Mouse (Mus musculus) hindbrain, embryonic 13.5 days (tissue): ENCODE data around the gene Ppard. TPM values are rescaled to one million over a fixed set of nuclear protein-coding genes. Genes with fewer than 3 reads are reported as not detected.

Source experiments
- ATAC-seq: fragments of 200-750 bp; cut with Nextera tagmentation; 2 replicates; pipeline ENCODE4 v1.8.0; 2017; ENCODE audit warnings: moderate TSS enrichment; ENCODE audit not compliant: low FRiP score
- H3K27ac ChIP-seq: fragments of 300-500 bp; sonication (generic); 2 replicates; pipeline ENCODE4 v1.5.1; 2015; ENCODE audit warnings: inconsistent platforms, mild to moderate bottlenecking, moderate library complexity
- H3K27me3 ChIP-seq: fragments of 300-500 bp; sonication (generic); 2 replicates; pipeline ENCODE4 v1.6.1; 2015; ENCODE audit warnings: mild to moderate bottlenecking, inconsistent platforms
- H3K36me3 ChIP-seq: fragments of 300-500 bp; sonication (generic); 2 replicates; pipeline ENCODE4 v1.6.1; 2015; ENCODE audit warnings: mild to moderate bottlenecking, inconsistent platforms
- H3K4me1 ChIP-seq: fragments of 300-500 bp; sonication (generic); replicated peaks from 2 replicates; pipeline ENCODE4 v1.6.1; 2015; ENCODE audit warnings: inconsistent platforms
- H3K4me2 ChIP-seq: fragments of 300-500 bp; sonication (generic); 2 replicates; pipeline ENCODE4 v1.6.1; 2015; ENCODE audit warnings: inconsistent platforms, mild to moderate bottlenecking, moderate library complexity
- H3K4me3 ChIP-seq: fragments of 300-500 bp; sonication (generic); 2 replicates; pipeline ENCODE4 v1.5.1; 2015; ENCODE audit warnings: mild to moderate bottlenecking, inconsistent platforms
- H3K9ac ChIP-seq: fragments of 300-500 bp; sonication (generic); 2 replicates; pipeline ENCODE4 v1.6.1; 2015; ENCODE audit warnings: mild to moderate bottlenecking, inconsistent platforms
- H3K9me3 ChIP-seq: fragments of 300-500 bp; sonication (generic); 2 replicates; pipeline ENCODE4 v1.6.1; 2016; ENCODE audit warnings: inconsistent platforms
- WGBS: fragments of 180-500 bp; shearing (Covaris S2); methylation state at CpG from one replicate; pipeline ENCODE4 v1.1.7; 2015; 5-methylcytosine and 5-hydroxymethylcytosine counted together
- polyA plus RNA-seq: library from polyadenylated mRNA; unstranded; fragments of >200 nt; fragmentation: Nextera tagmentation; extraction: Ambion mirVana; gene quantifications from 2 replicates; pipeline ENCODE4 v1.2.1, GENCODE M21; 2015

Gene Ppard
- polyA plus RNA-seq, 1 experiment from 2014 or later, result 2.1 TPM

DNA sequence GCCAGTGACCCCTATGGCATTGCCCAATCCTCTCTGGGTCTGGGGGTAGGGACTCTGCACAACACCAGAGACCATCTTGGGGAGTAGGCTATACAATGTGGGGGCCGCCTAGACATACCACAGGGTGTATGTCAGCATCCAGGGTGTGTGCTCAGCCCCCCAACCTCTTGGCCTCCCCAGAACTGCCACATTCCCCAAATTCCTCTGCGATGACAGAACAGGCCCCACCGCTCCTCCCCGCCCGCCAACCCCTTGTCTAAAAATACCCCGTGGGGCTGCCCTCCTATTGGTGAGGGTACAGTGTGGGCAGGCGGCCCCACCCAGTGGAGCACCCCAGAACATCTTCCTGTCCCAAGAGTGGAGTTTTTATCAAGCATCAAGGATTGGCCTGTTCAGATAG, 108.1 kb downstream of the Ppard start:
- Histone ChIP-seq H3K9me3 (no peaks in the 10 kb centered on the region), H3K4me2 (peak overlapping the region; percentile 54), H3K27ac (no peak overlapping the region), H3K4me1 (peaks cover 33% of the 10 kb centered on the region), H3K4me3 (no peak overlapping the region), H3K36me3 (no peaks in the 10 kb centered on the region), H3K9ac (peak overlapping the region; percentile 55), H3K27me3 (peaks cover 22% of the 10 kb centered on the region; the same call in 1 of the 2 replicates)
- no peak for ATAC-seq
- WGBS, result 82% methylated on average over 7 of the region's 7 CpGs

DNA sequence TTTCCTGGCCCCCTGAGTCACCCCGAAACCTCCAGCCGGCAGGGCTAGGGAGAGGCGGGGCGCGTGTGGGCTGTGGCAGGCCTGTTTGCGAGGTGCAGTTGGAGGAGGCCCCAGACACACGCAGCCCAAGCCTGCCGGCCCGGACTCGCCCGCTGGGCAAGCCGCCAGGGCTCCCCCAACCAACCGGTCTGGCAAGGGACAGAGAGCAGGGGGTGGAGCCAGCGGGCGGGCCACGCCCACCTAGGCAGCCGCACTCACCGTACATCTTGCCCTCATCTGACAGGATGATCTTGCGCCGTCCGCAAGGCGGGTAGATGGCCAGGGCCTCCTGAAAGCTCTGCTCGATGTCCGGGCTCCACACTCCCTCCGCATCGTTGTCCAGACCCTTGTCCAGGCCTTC, 108.6 kb downstream of the Ppard start:
- Histone ChIP-seq H3K36me3 (no peaks in the 10 kb centered on the region), H3K4me1 (peaks cover 38% of the 10 kb centered on the region), H3K9ac (peak overlapping the region; percentile 55), H3K27me3 (peaks cover 27% of the 10 kb centered on the region; the same call in 1 of the 2 replicates), H3K4me2 (peak overlapping the region; percentile 54), H3K27ac (no peak overlapping the region), H3K9me3 (no peaks in the 10 kb centered on the region), H3K4me3 (peak overlapping the region; percentile 29)
- 6% methylated on average over 26 of the region's 26 CpGs for WGBS
- ATAC-seq, result peak; percentile 36; the same call in 1 of the 2 replicates

DNA sequence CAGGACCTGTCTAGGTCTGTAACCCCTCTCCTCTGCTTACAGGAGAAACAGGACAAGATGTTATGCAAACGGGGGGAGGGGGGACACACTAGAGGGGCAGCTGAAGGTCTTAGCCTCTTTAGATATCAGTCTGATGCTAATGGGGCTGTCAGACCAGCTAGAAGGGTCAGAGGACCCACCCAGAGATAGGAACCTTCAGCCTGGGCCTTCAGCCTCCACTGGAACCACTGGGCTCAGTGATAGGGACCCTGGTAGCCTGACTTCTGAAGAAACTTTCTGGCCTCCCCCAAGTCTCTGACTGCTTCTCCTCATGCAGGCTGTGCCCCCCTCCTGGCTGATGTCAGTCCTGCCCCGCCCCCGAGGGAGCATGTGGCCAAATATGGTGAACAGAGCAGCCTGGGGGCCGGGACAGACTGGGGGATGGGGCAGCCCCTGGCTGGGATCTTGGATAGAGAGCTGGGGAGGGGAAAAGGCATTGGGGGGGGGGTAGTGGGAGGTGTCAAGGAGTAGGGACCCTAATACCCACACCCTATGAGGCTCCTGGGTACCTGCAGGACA, 111.6 kb downstream of the Ppard start:
- no peak for ATAC-seq
- Histone ChIP-seq H3K9me3 (no peaks in the 10 kb centered on the region), H3K27ac (no peak overlapping the region), H3K27me3 (peaks cover 50% of the 10 kb centered on the region), H3K36me3 (no peaks in the 10 kb centered on the region), H3K4me1 (peaks cover 52% of the 10 kb centered on the region), H3K4me3 (no peak overlapping the region), H3K9ac (no peak overlapping the region), H3K4me2 (no peak overlapping the region)
- 23% methylated on average over 2 of the region's 4 CpGs for WGBS

DNA sequence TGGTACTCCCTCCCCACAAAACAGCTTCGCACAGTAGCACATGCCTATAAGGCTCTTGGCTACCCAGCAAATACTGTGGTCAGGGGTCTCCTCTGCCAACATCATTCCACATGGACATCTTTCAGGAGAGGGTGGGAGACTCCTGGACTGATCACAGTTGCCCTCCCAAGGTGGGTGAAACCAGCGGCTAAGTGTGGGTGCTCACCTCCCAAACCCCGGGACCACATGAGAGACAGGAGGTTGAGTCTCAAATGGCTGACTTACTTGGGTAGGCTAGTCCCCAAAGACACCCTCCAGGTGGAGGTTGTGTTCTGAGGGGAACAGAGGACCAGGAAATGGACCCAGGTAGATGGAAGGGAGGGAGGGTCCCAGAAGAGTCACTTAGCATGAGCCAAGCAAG, 112.2 kb downstream of the Ppard start:
- 60% methylated on average over 3 of the region's 3 CpGs for WGBS
- no peak for ATAC-seq
- Histone ChIP-seq H3K4me3 (no peak overlapping the region), H3K27ac (no peak overlapping the region), H3K9me3 (no peaks in the 10 kb centered on the region), H3K36me3 (no peaks in the 10 kb centered on the region), H3K27me3 (peaks cover 55% of the 10 kb centered on the region), H3K4me2 (no peak overlapping the region), H3K4me1 (peaks cover 58% of the 10 kb centered on the region), H3K9ac (no peak overlapping the region)

DNA sequence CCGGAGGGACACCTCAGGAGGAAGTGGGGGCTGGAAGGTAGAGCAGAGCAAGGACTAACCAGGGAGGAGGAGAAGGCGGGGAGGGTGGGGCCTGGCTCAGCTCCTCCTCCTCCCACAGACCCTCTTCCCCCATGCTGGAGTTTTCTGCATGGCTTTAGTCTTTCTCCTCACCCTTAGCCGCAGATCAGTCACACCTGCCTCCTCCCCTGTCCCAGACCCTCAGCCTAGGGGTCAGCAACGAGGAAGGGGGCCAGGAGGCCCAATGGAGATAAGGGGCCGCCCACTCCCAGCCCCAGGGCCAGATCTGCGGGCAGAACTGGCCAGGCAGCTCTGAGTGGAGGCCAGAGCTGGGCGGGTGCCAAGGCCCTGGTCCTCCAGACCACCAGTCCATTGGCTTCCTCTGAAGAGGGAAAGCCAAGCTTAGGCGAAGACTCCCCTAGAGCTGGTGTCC, 112.8 kb downstream of the Ppard start:
- H3K36me3 ChIP-seq, result no peaks in the 10 kb centered on the region
- no peak overlapping the region for H3K27ac ChIP-seq
- H3K9ac ChIP-seq, result no peak overlapping the region; the same call in 1 of the 2 replicates
- WGBS, result 17% methylated on average over 7 of the region's 8 CpGs
- no peak for ATAC-seq
- H3K4me3 ChIP-seq, result no peak overlapping the region
- peaks cover 59% of the 10 kb centered on the region for H3K27me3 ChIP-seq
- H3K9me3 ChIP-seq, result no peaks in the 10 kb centered on the region
- peaks cover 64% of the 10 kb centered on the region for H3K4me1 ChIP-seq
- H3K4me2 ChIP-seq, result 0 out of 2 replicates have a peak overlapping the region, but pooled peaks have one; percentile 6

DNA sequence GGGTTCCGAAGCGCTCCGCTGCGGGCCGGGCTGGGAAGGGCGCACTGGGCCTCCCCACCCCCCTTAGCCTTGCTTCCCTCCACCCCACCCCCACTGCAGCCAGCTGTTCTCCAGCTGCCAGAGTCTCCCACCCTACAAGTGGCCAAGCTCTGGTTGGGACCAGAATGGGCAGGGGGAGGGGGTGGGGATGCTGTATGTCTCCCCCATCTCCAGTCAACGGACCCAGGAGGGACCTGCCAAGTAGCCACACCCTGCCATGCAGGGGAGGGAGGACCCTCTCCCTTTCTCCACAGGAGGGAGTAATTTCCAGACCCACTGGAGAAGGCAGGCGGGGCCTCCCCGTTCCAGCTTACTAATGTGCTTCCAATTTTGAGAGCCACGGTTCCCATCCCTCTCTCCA, 113.4 kb downstream of the Ppard start:
- H3K9me3 ChIP-seq, result no peaks in the 10 kb centered on the region

DNA sequence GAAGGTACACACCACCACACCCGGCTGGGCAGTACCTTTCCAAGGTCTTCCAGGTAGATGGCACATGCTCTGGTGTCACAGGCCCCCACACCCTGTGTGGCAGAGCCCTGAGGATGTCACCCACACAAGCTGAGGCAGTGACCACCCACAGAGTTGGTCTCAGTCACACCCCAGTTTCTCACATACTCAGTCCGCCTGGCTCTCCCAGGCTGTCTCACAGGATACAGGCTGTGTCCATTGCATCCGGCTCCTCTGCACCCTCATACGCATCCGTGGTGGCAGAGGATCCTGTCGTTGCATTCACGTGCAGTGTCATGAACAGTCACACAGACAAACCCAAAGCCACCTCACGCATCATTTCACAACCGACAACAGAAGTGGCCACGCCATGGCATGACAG, 114.8 kb downstream of the Ppard start:
- Histone ChIP-seq H3K4me1 (peaks cover 62% of the 10 kb centered on the region), H3K36me3 (no peaks in the 10 kb centered on the region), H3K4me3 (no peak overlapping the region), H3K27ac (no peak overlapping the region), H3K27me3 (peaks cover 79% of the 10 kb centered on the region), H3K4me2 (no peak overlapping the region), H3K9ac (no peak overlapping the region), H3K9me3 (no peaks in the 10 kb centered on the region)
- ATAC-seq, result no peak
- 80% methylated on average over 10 of the region's 10 CpGs for WGBS

More for the DNA sequence above, 113.4 kb downstream of the Ppard start:
- ATAC-seq, result no peak
- 0 out of 2 replicates have a peak overlapping the region, but pooled peaks have one; percentile 6 for H3K4me2 ChIP-seq
- H3K4me1 ChIP-seq, result peaks cover 65% of the 10 kb centered on the region
- no peak overlapping the region for H3K27ac ChIP-seq
- no peaks in the 10 kb centered on the region for H3K36me3 ChIP-seq
- WGBS, result 10% methylated on average over 10 of the region's 10 CpGs
- H3K9ac ChIP-seq, result no peak overlapping the region; the same call in 1 of the 2 replicates
- no peak overlapping the region for H3K4me3 ChIP-seq
- H3K27me3 ChIP-seq, result peaks cover 65% of the 10 kb centered on the region

DNA sequence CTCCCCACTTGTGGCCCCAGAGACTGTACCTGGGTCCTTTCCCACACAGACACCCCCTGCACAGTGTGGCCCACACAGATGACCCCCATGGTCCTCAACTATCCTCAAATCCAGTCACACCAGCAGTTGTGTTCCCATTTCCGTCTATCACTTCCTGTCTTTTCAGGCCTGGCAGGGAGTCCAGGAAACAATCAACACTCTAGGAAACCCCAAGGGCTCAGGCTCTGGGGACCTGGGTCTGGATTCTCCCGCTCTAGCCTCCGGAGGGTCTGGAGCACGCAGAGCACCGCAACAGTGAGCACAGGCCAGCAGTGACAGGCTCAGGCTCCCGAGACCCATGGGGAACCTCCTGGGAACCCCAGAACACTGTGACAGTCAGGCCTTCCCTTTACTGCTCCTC, 115.7 kb downstream of the Ppard start:
- no peaks in the 10 kb centered on the region for H3K36me3 ChIP-seq
- H3K27me3 ChIP-seq, result peaks cover 80% of the 10 kb centered on the region
- no peak overlapping the region for H3K4me3 ChIP-seq
- no peaks in the 10 kb centered on the region for H3K9me3 ChIP-seq
- H3K9ac ChIP-seq, result peak overlapping the region; percentile 35; the same call in 1 of the 2 replicates
- peaks cover 62% of the 10 kb centered on the region for H3K4me1 ChIP-seq
- H3K27ac ChIP-seq, result no peak overlapping the region
- WGBS, result 71% methylated on average over 6 of the region's 6 CpGs
- ATAC-seq, result no peak
- H3K4me2 ChIP-seq, result peak overlapping the region; percentile 8; the same call in 1 of the 2 replicates

DNA sequence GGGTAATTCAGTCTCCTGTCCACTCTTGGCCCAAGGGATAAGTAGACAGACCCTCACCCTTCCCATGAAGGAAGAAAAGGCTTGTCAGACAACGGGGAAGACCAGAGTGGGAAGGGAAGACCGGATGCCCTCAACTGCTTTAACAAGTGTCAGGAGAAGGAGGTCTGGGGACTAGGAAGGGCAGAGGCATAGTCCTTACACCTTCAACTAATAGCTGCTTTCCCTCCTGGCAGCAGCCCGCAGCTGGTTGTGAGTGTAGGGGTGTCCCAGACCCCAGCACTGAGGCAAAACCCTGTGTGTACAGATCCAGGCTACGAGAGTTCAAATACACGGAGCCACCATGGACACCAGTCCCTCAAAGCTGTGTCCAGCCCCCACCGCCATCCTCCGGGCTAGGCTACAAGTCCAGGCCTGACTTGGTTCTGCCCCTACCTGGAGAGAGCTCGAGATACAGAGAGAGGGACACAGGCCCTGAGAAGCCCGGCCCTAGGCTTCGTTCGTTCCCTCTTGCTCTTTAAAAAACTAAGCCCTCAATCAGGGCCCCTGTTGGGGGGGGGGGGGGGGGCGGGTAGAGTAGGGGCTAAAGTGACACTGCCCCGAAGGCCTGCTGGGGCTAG, 116.9 kb downstream of the Ppard start:
- H3K4me1 ChIP-seq, result peaks cover 57% of the 10 kb centered on the region
- no peaks in the 10 kb centered on the region for H3K36me3 ChIP-seq
- WGBS, result 19% methylated on average over 12 of the region's 13 CpGs
- H3K4me3 ChIP-seq, result peak overlapping the region; percentile 57
- H3K27ac ChIP-seq, result no peak overlapping the region; the same call in 1 of the 2 replicates
- peak overlapping the region; percentile 78 for H3K9ac ChIP-seq
- no peak for ATAC-seq
- no peaks in the 10 kb centered on the region for H3K9me3 ChIP-seq
- H3K27me3 ChIP-seq, result peaks cover 86% of the 10 kb centered on the region
- H3K4me2 ChIP-seq, result peak overlapping the region; percentile 84

DNA sequence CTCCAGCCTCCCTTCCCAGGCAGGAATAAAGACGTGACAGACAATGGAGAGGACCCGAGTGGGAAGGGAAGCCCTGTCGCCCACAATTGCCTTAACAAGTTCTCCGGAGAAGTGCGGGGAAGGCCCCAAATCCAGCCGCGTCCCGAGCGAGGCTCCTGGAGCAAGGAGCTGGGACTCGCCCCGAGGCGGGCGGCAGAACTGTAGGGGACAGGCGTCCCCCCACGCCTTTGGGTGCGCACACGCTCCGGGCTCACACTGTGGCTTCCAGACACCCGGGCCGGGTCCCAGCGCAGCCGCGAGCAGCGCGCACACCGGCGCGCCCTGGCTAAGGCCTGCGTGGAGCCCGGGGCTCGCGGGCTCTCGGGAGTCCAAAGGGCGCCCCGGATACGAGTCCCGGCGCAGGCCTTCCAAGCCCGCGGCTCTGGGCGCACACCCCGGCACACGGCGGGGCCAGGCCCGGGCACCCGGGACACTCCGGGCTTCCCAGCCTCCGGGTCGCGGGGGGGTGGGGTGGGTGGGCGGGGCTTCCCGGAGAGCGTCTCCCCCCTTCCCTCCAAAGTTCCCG, 117.5 kb downstream of the Ppard start:
- peak; percentile 42 for ATAC-seq
- H3K9me3 ChIP-seq, result no peaks in the 10 kb centered on the region
- H3K36me3 ChIP-seq, result no peaks in the 10 kb centered on the region
- peak overlapping the region; percentile 84 for H3K4me2 ChIP-seq
- H3K27ac ChIP-seq, result peak overlapping the region; percentile 62
- peak overlapping the region; percentile 57 for H3K4me3 ChIP-seq
- H3K9ac ChIP-seq, result peak overlapping the region; percentile 78
- H3K27me3 ChIP-seq, result peaks cover 79% of the 10 kb centered on the region
- WGBS, result under 1% methylated on average over 54 of the region's 54 CpGs
- peaks cover 51% of the 10 kb centered on the region for H3K4me1 ChIP-seq

DNA sequence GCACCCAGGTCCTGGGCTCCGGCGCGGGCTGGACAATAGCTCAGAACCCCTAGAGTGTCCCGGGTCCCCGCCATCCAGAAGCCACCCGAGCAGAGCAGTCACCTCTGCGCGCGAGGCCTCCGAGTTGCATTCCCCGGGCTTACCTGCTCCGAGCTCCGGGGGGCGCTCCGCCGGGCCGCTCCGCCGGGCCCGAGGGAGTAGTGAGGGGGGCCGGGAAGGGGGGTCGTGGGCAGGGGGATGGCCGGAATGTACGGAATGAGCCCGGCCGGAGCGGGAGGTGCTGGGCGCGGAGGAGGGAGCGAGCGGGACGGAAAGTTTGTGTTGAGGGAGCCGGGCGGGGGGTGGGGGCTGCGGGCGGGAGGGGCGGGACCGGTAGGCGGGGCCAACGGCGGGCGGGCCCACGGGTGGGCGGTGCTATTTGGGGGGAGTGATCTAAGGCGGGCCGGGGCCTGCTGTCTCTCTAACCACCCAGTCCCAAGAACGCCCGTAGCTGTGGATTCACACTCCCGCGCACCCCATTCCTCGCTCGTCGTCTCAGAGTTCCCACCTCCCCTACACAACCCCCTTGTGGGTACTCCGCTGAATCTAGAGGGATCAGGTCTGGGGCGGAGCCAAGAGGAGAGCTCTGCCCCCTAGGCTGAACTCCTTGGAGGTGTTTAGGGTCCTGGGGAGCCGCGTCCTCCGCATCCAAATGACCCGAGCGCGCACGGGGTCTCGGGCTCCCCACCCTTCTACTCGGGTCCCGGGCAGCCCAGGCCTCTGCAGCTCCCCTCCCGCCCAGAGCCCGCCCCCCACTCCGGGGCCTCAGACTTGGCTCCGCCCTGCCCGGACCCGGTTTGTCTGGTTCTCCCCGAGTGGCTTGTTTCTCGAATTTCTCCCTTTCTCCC, 118.2 kb downstream of the Ppard start, which contains the start of gene Tead3:
Tead3 (minus strand) TSS at position 352 of the 887 bp plus-strand sequence.
- peaks cover 43% of the 10 kb centered on the region for H3K4me1 ChIP-seq
- H3K4me2 ChIP-seq, result peak within 1 kb of the TSS; percentile 84
- H3K9ac ChIP-seq, result peak within 1 kb of the TSS; percentile 78
- peak; percentile 69 for ATAC-seq
- no peaks in the 10 kb centered on the region for H3K9me3 ChIP-seq
- no peaks in the 10 kb centered on the region for H3K36me3 ChIP-seq
- H3K27ac ChIP-seq, result peak within 1 kb of the TSS; percentile 62
- H3K4me3 ChIP-seq, result peak within 1 kb of the TSS; percentile 57
- H3K27me3 ChIP-seq, result peaks cover 73% of the 10 kb centered on the region
- under 1% methylated on average over 60 of the region's 73 CpGs for WGBS
